Mouse (Mus musculus) megakaryocyte, embryonic 14.5 days (primary cell): Measurements from ENCODE around the gene Iqck. TPM values are rescaled to one million over a fixed set of nuclear protein-coding genes. Genes with fewer than 3 reads are reported as not detected.

ENCODE experiments used
- H3K27me3 ChIP-seq: replicated peaks from 2 replicates; pipeline ENCODE3; 2012; ENCODE audit warnings: inconsistent platforms
- H3K36me3 ChIP-seq: replicated peaks from 2 replicates; pipeline ENCODE3; 2012; ENCODE audit warnings: low read length, inconsistent platforms, mixed read lengths
- H3K4me1 ChIP-seq: 2 replicates; pipeline ENCODE4 v1.6.1; 2012; ENCODE audit warnings: inconsistent platforms
- H3K4me3 ChIP-seq: replicated peaks from 2 replicates; pipeline ENCODE3; 2012; ENCODE audit warnings: moderate library complexity, mild to moderate bottlenecking, inconsistent platforms
- H3K9me3 ChIP-seq: 2 replicates; pipeline ENCODE4 v1.6.1; 2012; ENCODE audit warnings: inconsistent platforms
- FLI1 ChIP-seq: IDR thresholded peaks from 2 replicates; pipeline ENCODE4 v1.6.1; 2012; ENCODE audit warnings: low read length, inconsistent platforms, mixed read lengths
- GATA1 ChIP-seq: IDR thresholded peaks from 3 replicates; pipeline ENCODE4 v1.6.1; 2012; ENCODE audit warnings: mixed read lengths, low read length, inconsistent platforms, borderline replicate concordance
- polyA plus RNA-seq: library from polyadenylated mRNA; stranded (reverse); fragments of >175 nt; gene quantifications from 2 replicates; pipeline ENCODE4 v1.2.3, GENCODE M21; 2012; ENCODE audit warnings: low replicate concordance; ENCODE audit not compliant: insufficient read depth

The Iqck gene
- polyA plus RNA-seq, 1 experiment, result 0.08 TPM

- Histone ChIP-seq H3K4me1 (peaks cover 7% of the 10 kb centered on the region; the same call in 1 of the 2 replicates), H3K36me3 (no peaks in the 10 kb centered on the region), H3K4me3 (no peak overlapping the region), H3K9me3 (no peaks in the 10 kb centered on the region), H3K27me3 (peaks cover 36% of the 10 kb centered on the region)
- TF ChIP-seq FLI1 (no peak), GATA1 (no peak)
Measured at GRCm38 (mm10) chr7:118979121-118979520, 123.6 kb downstream of the Iqck start.

GRCm38 (mm10) chr7:118979708-118980107 is 124.2 kb downstream of the Iqck start:
- H3K9me3 ChIP-seq, result no peaks in the 10 kb centered on the region
- no peak overlapping the region for H3K4me3 ChIP-seq
- TF ChIP-seq FLI1 (no peak), GATA1 (no peak)
- H3K4me1 ChIP-seq, result peaks cover 8% of the 10 kb centered on the region; the same call in 1 of the 2 replicates
- H3K36me3 ChIP-seq, result no peaks in the 10 kb centered on the region
- H3K27me3 ChIP-seq, result peaks cover 34% of the 10 kb centered on the region

- Histone ChIP-seq H3K36me3 (no peaks in the 10 kb centered on the region), H3K4me3 (no peak overlapping the region), H3K9me3 (no peaks in the 10 kb centered on the region), H3K4me1 (peaks cover 8% of the 10 kb centered on the region; the same call in 1 of the 2 replicates), H3K27me3 (peaks cover 28% of the 10 kb centered on the region)
- TF ChIP-seq GATA1 (no peak), FLI1 (no peak)
Measured at GRCm38 (mm10) chr7:118981346-118981745, 125.8 kb downstream of the Iqck start.

GRCm38 (mm10) chr7:118981831-118982230 is 126.3 kb downstream of the Iqck start:
- Histone ChIP-seq H3K36me3 (no peaks in the 10 kb centered on the region), H3K9me3 (no peaks in the 10 kb centered on the region), H3K4me3 (no peak overlapping the region), H3K4me1 (peaks cover 8% of the 10 kb centered on the region; the same call in 1 of the 2 replicates), H3K27me3 (peaks cover 28% of the 10 kb centered on the region)
- TF ChIP-seq GATA1 (no peak), FLI1 (no peak)

GRCm38 (mm10) chr7:118982586-118982985 is 127.0 kb downstream of the Iqck start:
- Histone ChIP-seq H3K27me3 (peaks cover 30% of the 10 kb centered on the region), H3K36me3 (no peaks in the 10 kb centered on the region), H3K4me1 (peaks cover 8% of the 10 kb centered on the region; the same call in 1 of the 2 replicates), H3K9me3 (no peaks in the 10 kb centered on the region), H3K4me3 (no peak overlapping the region)
- TF ChIP-seq GATA1 (no peak), FLI1 (no peak)

GRCm38 (mm10) chr7:118983961-118984360 is 128.4 kb downstream of the Iqck start:
- H3K4me1 ChIP-seq, result peaks cover 8% of the 10 kb centered on the region; the same call in 1 of the 2 replicates
- no peaks in the 10 kb centered on the region for H3K9me3 ChIP-seq
- no peak for TF ChIP-seq GATA1
- TF ChIP-seq FLI1, result no peak
- H3K27me3 ChIP-seq, result peaks cover 37% of the 10 kb centered on the region
- H3K36me3 ChIP-seq, result no peaks in the 10 kb centered on the region
- H3K4me3 ChIP-seq, result peak overlapping the region; percentile 35

- H3K9me3 ChIP-seq, result no peaks in the 10 kb centered on the region
- H3K4me1 ChIP-seq, result peaks cover 5% of the 10 kb centered on the region; the same call in 1 of the 2 replicates
- no peak for TF ChIP-seq GATA1
- no peak for TF ChIP-seq FLI1
- peaks cover 50% of the 10 kb centered on the region for H3K27me3 ChIP-seq
- no peak overlapping the region for H3K4me3 ChIP-seq
- H3K36me3 ChIP-seq, result no peaks in the 10 kb centered on the region
Measured at GRCm38 (mm10) chr7:118985786-118986185, 130.2 kb downstream of the Iqck start.

GRCm38 (mm10) chr7:118986369-118986768 is 130.8 kb downstream of the Iqck start:
- Histone ChIP-seq H3K4me3 (no peak overlapping the region), H3K9me3 (no peaks in the 10 kb centered on the region), H3K4me1 (peaks cover 5% of the 10 kb centered on the region; the same call in 1 of the 2 replicates), H3K27me3 (peaks cover 52% of the 10 kb centered on the region), H3K36me3 (no peaks in the 10 kb centered on the region)
- TF ChIP-seq GATA1, result no peak
- TF ChIP-seq FLI1, result no peak

- H3K36me3 ChIP-seq, result no peaks in the 10 kb centered on the region
- H3K27me3 ChIP-seq, result peaks cover 72% of the 10 kb centered on the region
- H3K4me3 ChIP-seq, result no peak overlapping the region
- no peak for TF ChIP-seq FLI1
- no peak for TF ChIP-seq GATA1
- H3K4me1 ChIP-seq, result peaks cover 8% of the 10 kb centered on the region; the same call in 1 of the 2 replicates
- no peaks in the 10 kb centered on the region for H3K9me3 ChIP-seq
Measured at GRCm38 (mm10) chr7:118989275-118989856, 133.8 kb downstream of the Iqck start.

GRCm38 (mm10) chr7:118990282-118990681 is 134.7 kb downstream of the Iqck start:
- H3K27me3 ChIP-seq, result peaks cover 81% of the 10 kb centered on the region
- H3K9me3 ChIP-seq, result no peaks in the 10 kb centered on the region
- TF ChIP-seq GATA1 (no peak), FLI1 (no peak)
- peaks cover 17% of the 10 kb centered on the region for H3K4me1 ChIP-seq
- H3K36me3 ChIP-seq, result no peaks in the 10 kb centered on the region
- H3K4me3 ChIP-seq, result no peak overlapping the region
